Mouse (Mus musculus): ENCODE measurements around the gene Gm32717. TPM values are rescaled to one million over a fixed set of nuclear protein-coding genes. Genes with fewer than 3 reads are reported as not detected.
"Not testable (repeated sequence)": the region's sequence is repeated elsewhere in the genome, so short reads cannot be mapped to it uniquely, and the experiment has no call there.

Gene Gm32717
- polyA plus RNA-seq (2012; rRNA removed), result not detected in 2 replicates

DNA sequence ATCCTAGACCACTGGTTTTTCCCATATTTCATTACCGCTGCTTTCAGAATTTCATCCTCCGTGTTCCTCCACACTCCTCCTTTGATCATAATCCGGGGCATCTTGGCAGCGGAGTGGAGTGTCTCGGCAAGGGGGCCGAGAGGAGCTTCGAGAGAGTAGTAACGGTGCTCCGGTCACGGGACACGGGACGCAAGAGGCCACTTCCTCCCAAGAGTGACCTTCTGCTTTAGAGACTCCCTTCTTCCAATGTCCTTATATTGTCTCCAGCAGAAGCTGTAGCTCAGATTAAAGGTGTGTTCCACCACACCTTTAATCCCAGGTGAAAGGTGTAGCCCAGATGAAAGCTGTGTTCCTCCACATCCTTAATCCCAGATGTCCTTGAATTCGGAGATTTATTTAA lies at the start of gene Gm32717:
Gm32717 (minus strand) TSS at position 101 of the 400 bp plus-strand sequence.
- H3K27ac ChIP-seq (ENCODE audit: insufficient read depth, low read length); H3K4me3 ChIP-seq (ENCODE audit: extremely low read depth, insufficient read depth, insufficient read length); H3K27me3 ChIP-seq (ENCODE audit: control insufficient read depth, insufficient read depth, low read length); DNase-seq (ENCODE audit: low read depth in 1 of 2, low spot score in 2 of 2); H3K4me1 ChIP-seq (ENCODE audit: control insufficient read depth, insufficient read depth, insufficient read length); H3K36me3 ChIP-seq (ENCODE audit: control insufficient read depth, insufficient read depth, low read length): not testable (repeated sequence)
- no CpG with 5 or more reads among the region's 13 CpGs for WGBS

DNA sequence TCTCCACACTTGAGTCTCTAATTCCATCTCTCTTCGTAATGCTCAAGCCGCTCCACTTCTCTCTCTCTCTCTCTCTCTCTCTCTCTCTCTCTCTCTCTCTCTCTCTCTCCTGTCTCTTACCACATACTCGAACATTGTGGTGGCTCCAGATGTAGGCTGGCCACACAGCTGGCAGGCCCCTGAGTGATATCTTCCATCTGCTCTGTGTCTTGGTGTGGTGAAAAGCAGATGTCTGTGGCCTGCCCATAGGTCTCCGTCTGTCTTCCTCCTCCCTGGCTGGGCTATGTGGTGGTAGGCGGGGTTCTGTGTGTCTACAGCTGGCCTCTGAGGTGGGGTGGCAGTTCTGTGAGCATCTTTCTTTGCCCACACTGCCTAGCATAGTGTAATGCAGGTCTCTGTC lies 42.4 kb upstream of the Gm32717 start:
- 59% methylated on average over 3 of the region's 5 CpGs for WGBS

DNA sequence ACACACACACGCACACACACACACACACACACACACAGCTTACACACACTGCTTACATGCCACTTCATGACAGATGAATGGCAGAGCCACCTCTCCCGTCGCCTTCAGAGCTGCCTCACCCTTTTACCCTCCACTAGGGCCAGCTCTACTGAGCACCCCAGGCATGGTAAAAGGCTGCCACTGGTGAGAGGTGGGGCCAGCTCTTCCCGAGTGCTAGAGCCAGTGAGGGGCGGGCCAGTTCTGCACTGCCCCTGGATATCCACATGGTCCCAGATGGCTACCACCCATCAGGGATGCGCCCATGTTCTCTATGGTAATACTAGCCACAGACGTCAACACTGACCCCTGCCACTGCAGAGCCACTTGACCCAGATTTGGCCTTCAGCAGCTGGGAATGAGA lies 42.0 kb upstream of the Gm32717 start:
- DNase-seq (ENCODE audit: low read depth in 1 of 2, low spot score in 2 of 2); H3K27ac ChIP-seq (ENCODE audit: insufficient read depth, low read length); H3K4me3 ChIP-seq (ENCODE audit: extremely low read depth, insufficient read depth, insufficient read length); H3K27me3 ChIP-seq (ENCODE audit: control insufficient read depth, insufficient read depth, low read length); H3K4me1 ChIP-seq (ENCODE audit: control insufficient read depth, insufficient read depth, insufficient read length); H3K36me3 ChIP-seq (ENCODE audit: control insufficient read depth, insufficient read depth, low read length): not testable (repeated sequence)
- 82% methylated on average over 7 of the region's 7 CpGs for WGBS

More for the DNA sequence above, 42.4 kb upstream of the Gm32717 start:
- not testable (repeated sequence) for DNase-seq (ENCODE audit: low read depth in 1 of 2, low spot score in 2 of 2); H3K4me3 ChIP-seq (ENCODE audit: extremely low read depth, insufficient read depth, insufficient read length); H3K27me3 ChIP-seq (ENCODE audit: control insufficient read depth, insufficient read depth, low read length); H3K27ac ChIP-seq (ENCODE audit: insufficient read depth, low read length); H3K36me3 ChIP-seq (ENCODE audit: control insufficient read depth, insufficient read depth, low read length); H3K4me1 ChIP-seq (ENCODE audit: control insufficient read depth, insufficient read depth, insufficient read length)

DNA sequence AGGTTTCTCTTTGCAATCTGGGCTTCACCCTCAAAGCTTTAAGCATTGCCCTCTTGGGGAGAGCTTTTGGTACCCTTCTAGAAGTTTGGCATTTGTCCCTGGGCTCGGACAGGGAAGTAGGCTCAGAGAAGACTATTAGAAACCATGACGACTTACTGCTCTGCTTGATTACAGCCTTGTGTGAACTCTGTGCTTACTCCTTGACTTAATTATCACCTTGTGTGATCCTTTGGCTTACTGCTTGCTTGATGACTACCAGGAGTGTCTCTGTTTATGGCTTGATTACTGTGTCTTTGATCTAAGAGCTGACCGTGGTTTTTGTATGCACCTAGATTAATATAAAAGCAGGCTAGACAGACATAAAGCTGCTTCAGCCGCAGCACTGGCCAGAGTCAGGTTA lies 37.5 kb upstream of the Gm32717 start:
- WGBS, result no CpG with 5 or more reads among the region's 4 CpGs
- not testable (repeated sequence) for H3K36me3 ChIP-seq (ENCODE audit: control insufficient read depth, insufficient read depth, low read length); DNase-seq (ENCODE audit: low read depth in 1 of 2, low spot score in 2 of 2); H3K4me3 ChIP-seq (ENCODE audit: extremely low read depth, insufficient read depth, insufficient read length); H3K4me1 ChIP-seq (ENCODE audit: control insufficient read depth, insufficient read depth, insufficient read length); H3K27me3 ChIP-seq (ENCODE audit: control insufficient read depth, insufficient read depth, low read length); H3K27ac ChIP-seq (ENCODE audit: insufficient read depth, low read length)

DNA sequence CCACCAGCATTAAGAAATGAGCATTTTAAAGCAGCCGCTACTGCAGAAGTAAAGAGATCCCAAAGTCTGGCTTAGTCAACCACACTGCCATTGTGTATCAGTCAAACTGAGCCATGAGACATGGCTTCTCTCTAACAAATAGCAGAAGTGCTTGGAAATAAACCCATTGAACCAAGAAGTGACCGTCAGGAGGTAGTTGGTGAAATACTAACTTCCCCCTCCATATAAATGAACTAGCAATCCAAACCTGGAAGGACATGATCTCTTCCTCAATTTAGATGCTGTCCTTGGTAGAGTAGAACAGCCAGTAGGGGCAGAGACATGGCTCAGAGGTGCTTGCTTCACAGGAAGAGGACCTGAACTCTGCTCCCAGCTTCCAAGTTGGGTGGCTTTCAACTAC lies 30.8 kb upstream of the Gm32717 start:
- 100% methylated on average over 1 of the region's 2 CpGs for WGBS
- not testable (repeated sequence) for H3K27ac ChIP-seq (ENCODE audit: insufficient read depth, low read length); H3K4me3 ChIP-seq (ENCODE audit: extremely low read depth, insufficient read depth, insufficient read length); DNase-seq (ENCODE audit: low read depth in 1 of 2, low spot score in 2 of 2); H3K27me3 ChIP-seq (ENCODE audit: control insufficient read depth, insufficient read depth, low read length); H3K4me1 ChIP-seq (ENCODE audit: control insufficient read depth, insufficient read depth, insufficient read length); H3K36me3 ChIP-seq (ENCODE audit: control insufficient read depth, insufficient read depth, low read length)

DNA sequence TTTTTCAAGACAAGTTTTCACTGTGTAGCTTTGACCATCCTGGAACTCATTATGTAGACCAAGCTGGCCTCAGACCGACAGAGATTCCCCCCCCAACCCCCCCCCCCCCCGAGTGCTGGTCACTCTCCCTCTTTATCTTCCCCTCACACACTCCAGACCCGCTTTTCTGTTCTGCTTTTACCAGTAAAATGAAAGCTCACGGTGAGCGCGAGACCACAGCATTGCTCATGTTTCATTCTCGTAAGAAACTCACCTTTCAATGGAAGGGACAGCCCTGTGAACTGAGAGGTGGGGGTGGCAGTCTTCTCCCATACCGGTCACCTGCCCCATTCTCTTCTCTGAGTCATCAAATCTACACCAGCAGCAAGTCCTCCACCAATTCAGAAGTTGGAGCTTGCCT lies 28.2 kb upstream of the Gm32717 start:
- not testable (repeated sequence) for H3K4me3 ChIP-seq (ENCODE audit: extremely low read depth, insufficient read depth, insufficient read length); H3K36me3 ChIP-seq (ENCODE audit: control insufficient read depth, insufficient read depth, low read length); H3K27me3 ChIP-seq (ENCODE audit: control insufficient read depth, insufficient read depth, low read length); DNase-seq (ENCODE audit: low read depth in 1 of 2, low spot score in 2 of 2); H3K4me1 ChIP-seq (ENCODE audit: control insufficient read depth, insufficient read depth, insufficient read length); H3K27ac ChIP-seq (ENCODE audit: insufficient read depth, low read length)
- whole genome bisulfite sequencing, result 26% methylated on average over 2 of the region's 8 CpGs

DNA sequence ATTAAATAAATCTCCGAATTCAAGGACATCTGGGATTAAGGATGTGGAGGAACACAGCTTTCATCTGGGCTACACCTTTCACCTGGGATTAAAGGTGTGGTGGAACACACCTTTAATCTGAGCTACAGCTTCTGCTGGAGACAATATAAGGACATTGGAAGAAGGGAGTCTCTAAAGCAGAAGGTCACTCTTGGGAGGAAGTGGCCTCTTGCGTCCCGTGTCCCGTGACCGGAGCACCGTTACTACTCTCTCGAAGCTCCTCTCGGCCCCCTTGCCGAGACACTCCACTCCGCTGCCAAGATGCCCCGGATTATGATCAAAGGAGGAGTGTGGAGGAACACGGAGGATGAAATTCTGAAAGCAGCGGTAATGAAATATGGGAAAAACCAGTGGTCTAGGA lies 17.8 kb upstream of the Gm32717 start, which contains the start of gene Gm32802:
Gm32802 (plus strand) TSS at position 301 of the 400 bp plus-strand sequence.
- not testable (repeated sequence) for H3K4me3 ChIP-seq (ENCODE audit: extremely low read depth, insufficient read depth, insufficient read length); DNase-seq (ENCODE audit: low read depth in 1 of 2, low spot score in 2 of 2); H3K27me3 ChIP-seq (ENCODE audit: control insufficient read depth, insufficient read depth, low read length); H3K4me1 ChIP-seq (ENCODE audit: control insufficient read depth, insufficient read depth, insufficient read length); H3K27ac ChIP-seq (ENCODE audit: insufficient read depth, low read length); H3K36me3 ChIP-seq (ENCODE audit: control insufficient read depth, insufficient read depth, low read length)
- no CpG with 5 or more reads among the region's 13 CpGs for WGBS

DNA sequence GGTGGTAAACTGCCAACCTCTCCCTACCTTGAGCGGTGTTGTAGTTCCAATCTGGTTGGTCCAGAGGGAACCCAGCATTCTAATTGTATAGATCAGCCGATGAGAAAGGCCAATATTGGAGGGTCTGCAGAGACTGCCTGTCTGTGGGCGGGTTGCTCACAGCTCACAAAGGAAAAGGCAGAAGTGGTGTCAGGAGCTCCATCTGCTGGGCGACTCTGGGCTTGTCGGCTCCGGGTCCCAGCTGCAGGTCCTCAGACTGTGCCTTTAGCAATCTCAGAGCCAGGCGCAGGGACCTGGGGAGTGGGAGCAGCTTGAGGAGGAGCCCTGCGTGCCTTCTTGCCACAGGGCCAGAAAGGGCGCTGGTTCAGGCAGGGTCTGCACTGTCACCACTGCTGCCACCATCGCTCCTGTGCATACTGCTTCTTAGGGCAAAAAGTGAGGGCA lies 10.3 kb upstream of the Gm32717 start:
- TF ChIP-seq CTCF (IDR thresholded peaks at IDR 0.05; ENCODE audit: extremely low read depth, insufficient read depth, insufficient read length, insufficient replicate concordance), result no peak
- no peak for TF ChIP-seq POLR2A (IDR thresholded peaks at IDR 0.05; ENCODE audit: low read depth, low read length)
- no peaks in the 10 kb centered on the region for H3K27me3 ChIP-seq (ENCODE audit: control insufficient read depth, insufficient read depth, low read length)
- no peak overlapping the region for H3K4me3 ChIP-seq (ENCODE audit: extremely low read depth, insufficient read depth, insufficient read length)
- H3K4me1 ChIP-seq (ENCODE audit: control insufficient read depth, insufficient read depth, insufficient read length), result no peaks in the 10 kb centered on the region
- WGBS, result 44% methylated on average over 10 of the region's 10 CpGs
- H3K27ac ChIP-seq (ENCODE audit: insufficient read depth, low read length), result no peak overlapping the region
- H3K36me3 ChIP-seq (ENCODE audit: control insufficient read depth, insufficient read depth, low read length), result no peaks in the 10 kb centered on the region
- DNase-seq (ENCODE audit: low read depth in 1 of 2, low spot score in 2 of 2), result peak in 1 of 2 experiments; percentile 4

DNA sequence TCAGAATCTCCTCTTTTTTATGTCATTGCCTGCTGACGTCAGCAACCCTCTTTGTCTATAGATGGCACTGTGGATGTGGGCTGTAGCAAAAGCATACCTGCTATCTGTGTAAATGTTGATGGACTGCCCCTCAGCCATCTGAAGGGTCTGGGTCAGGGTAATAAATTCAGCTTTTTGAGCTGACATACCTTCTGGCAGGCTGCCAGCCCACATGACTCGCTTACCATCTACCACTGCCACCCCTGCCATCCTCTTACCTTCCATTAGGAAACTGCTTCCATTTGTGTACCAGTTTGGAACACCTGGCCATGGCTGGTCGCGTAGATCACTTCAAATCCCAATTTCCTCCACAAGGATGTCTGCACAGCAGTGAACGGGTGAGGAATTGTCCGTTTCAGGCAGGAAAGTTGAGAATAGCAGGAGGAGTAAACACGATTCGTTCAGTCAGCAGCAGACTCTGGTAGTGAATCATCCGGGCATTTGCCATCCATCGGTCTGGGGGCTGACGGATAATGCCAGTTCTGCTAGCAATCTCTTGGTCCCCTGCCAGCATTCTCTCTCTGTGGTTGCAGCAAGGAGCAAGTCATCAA lies 8.5 kb upstream of the Gm32717 start:
- not testable (repeated sequence) for DNase-seq (ENCODE audit: low read depth in 1 of 2, low spot score in 2 of 2); H3K36me3 ChIP-seq (ENCODE audit: control insufficient read depth, insufficient read depth, low read length); H3K27ac ChIP-seq (ENCODE audit: insufficient read depth, low read length); H3K27me3 ChIP-seq (ENCODE audit: control insufficient read depth, insufficient read depth, low read length); H3K4me3 ChIP-seq (ENCODE audit: extremely low read depth, insufficient read depth, insufficient read length); H3K4me1 ChIP-seq (ENCODE audit: control insufficient read depth, insufficient read depth, insufficient read length)
- 80% methylated on average over 11 of the region's 11 CpGs for WGBS

DNA sequence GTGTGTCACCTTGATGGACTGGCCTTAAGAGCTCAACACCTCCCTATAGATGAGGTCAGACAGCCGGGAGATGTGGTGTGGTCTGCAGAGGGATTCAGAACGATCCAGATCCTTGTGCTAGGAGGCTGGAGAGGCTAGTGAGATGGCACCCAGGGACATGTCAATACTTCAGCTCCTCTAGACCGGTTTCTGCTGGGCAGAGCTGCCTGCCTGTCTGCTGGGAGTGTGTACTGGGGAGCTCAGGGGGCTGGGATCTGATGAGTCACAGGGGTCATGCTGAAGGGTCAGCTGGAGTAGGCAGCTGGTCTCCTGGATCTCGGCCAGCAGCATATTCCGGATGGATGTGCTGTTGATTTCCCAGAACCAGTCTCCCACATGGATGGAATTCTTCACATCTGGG lies 8.0 kb downstream of the Gm32717 start:
- H3K27ac ChIP-seq (ENCODE audit: insufficient read depth, low read length); H3K36me3 ChIP-seq (ENCODE audit: control insufficient read depth, insufficient read depth, low read length); H3K4me1 ChIP-seq (ENCODE audit: control insufficient read depth, insufficient read depth, insufficient read length); H3K4me3 ChIP-seq (ENCODE audit: extremely low read depth, insufficient read depth, insufficient read length); H3K27me3 ChIP-seq (ENCODE audit: control insufficient read depth, insufficient read depth, low read length); DNase-seq (ENCODE audit: low read depth in 1 of 2, low spot score in 2 of 2): not testable (repeated sequence)
- WGBS, result 92% methylated on average over 3 of the region's 5 CpGs

DNA sequence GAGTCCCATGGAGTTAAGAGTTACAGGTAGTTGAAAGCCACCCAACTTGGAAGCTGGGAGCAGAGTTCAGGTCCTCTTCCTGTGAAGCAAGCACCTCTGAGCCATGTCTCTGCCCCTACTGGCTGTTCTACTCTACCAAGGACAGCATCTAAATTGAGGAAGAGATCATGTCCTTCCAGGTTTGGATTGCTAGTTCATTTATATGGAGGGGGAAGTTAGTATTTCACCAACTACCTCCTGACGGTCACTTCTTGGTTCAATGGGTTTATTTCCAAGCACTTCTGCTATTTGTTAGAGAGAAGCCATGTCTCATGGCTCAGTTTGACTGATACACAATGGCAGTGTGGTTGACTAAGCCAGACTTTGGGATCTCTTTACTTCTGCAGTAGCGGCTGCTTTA lies 13.0 kb downstream of the Gm32717 start:
- H3K36me3 ChIP-seq (ENCODE audit: control insufficient read depth, insufficient read depth, low read length); H3K4me3 ChIP-seq (ENCODE audit: extremely low read depth, insufficient read depth, insufficient read length); H3K27ac ChIP-seq (ENCODE audit: insufficient read depth, low read length); H3K27me3 ChIP-seq (ENCODE audit: control insufficient read depth, insufficient read depth, low read length); DNase-seq (ENCODE audit: low read depth in 1 of 2, low spot score in 2 of 2); H3K4me1 ChIP-seq (ENCODE audit: control insufficient read depth, insufficient read depth, insufficient read length): not testable (repeated sequence)
- WGBS, result 100% methylated on average over 1 of the region's 2 CpGs
